Mouse (Mus musculus): Measurements from ENCODE around the gene Scnn1g.

- TF ChIP-seq CTCF (conservative IDR thresholded peaks at IDR 0.05; ENCODE audit: insufficient read depth, insufficient read length, low read depth, low read length) (no peak), POLR2A (IDR thresholded peaks at IDR 0.05; ENCODE audit: low read depth, low read length) (no peak)
Measured at GRCm38 (mm10) chr7:121767900-121768299, 33.6 kb downstream of the Scnn1g start.
